Mouse (Mus musculus) embryonic facial prominence, embryonic 12.5 days (tissue): ENCODE data around the gene Hist1h4c. TPM values are rescaled to one million over a fixed set of nuclear protein-coding genes. Genes with fewer than 3 reads are reported as not detected.
"Not testable (repeated sequence)": the region's sequence is repeated elsewhere in the genome, so short reads cannot be mapped to it uniquely, and the experiment has no call there.

ENCODE experiments used
- ATAC-seq: fragments of 200-750 bp; cut with Nextera tagmentation; 2 replicates; pipeline ENCODE4 v1.8.0; 2017; ENCODE audit not compliant: insufficient number of reproducible peaks, insufficient read depth, low FRiP score, low TSS enrichment
- H3K27ac ChIP-seq: fragments of 300-500 bp; sonication (generic); 2 replicates; pipeline ENCODE4 v1.5.1; 2016; ENCODE audit warnings: mild to moderate bottlenecking
- H3K27me3 ChIP-seq: fragments of 300-500 bp; sonication (generic); 2 replicates; pipeline ENCODE4 v1.6.1; 2016; ENCODE audit warnings: mild to moderate bottlenecking, moderate library complexity
- H3K36me3 ChIP-seq: fragments of 300-500 bp; sonication (generic); 2 replicates; pipeline ENCODE4 v1.6.1; 2016; ENCODE audit warnings: mild to moderate bottlenecking
- H3K4me1 ChIP-seq: fragments of 300-500 bp; sonication (generic); 2 replicates; pipeline ENCODE4 v1.6.1; 2016
- H3K4me2 ChIP-seq: fragments of 300-500 bp; sonication (generic); replicated peaks from 2 replicates; pipeline ENCODE4 v1.6.1; 2016; ENCODE audit warnings: mild to moderate bottlenecking, moderate library complexity
- H3K4me3 ChIP-seq: fragments of 300-500 bp; sonication (generic); 2 replicates; pipeline ENCODE4 v1.5.1; 2016; ENCODE audit warnings: mild to moderate bottlenecking
- H3K9ac ChIP-seq: fragments of 300-500 bp; sonication (generic); 2 replicates; pipeline ENCODE4 v1.6.1; 2016; ENCODE audit warnings: mild to moderate bottlenecking, moderate library complexity
- H3K9me3 ChIP-seq: fragments of 300-500 bp; sonication (generic); 2 replicates; pipeline ENCODE4 v1.6.1; 2016; ENCODE audit warnings: mild to moderate bottlenecking, moderate library complexity
- WGBS: fragments of 180-500 bp; shearing (Covaris S2); methylation state at CpG from one replicate; pipeline ENCODE4 v1.1.7; 2016; 5-methylcytosine and 5-hydroxymethylcytosine counted together
- polyA plus RNA-seq: library from polyadenylated mRNA; unstranded; fragments of >200 nt; fragmentation: Nextera tagmentation; extraction: Ambion mirVana; gene quantifications from 2 replicates; pipeline ENCODE4 v1.2.1, GENCODE M21; 2016

The Hist1h4c gene
- polyA plus RNA-seq = 10.5 and 13.6 TPM in 2 replicates

DNA sequence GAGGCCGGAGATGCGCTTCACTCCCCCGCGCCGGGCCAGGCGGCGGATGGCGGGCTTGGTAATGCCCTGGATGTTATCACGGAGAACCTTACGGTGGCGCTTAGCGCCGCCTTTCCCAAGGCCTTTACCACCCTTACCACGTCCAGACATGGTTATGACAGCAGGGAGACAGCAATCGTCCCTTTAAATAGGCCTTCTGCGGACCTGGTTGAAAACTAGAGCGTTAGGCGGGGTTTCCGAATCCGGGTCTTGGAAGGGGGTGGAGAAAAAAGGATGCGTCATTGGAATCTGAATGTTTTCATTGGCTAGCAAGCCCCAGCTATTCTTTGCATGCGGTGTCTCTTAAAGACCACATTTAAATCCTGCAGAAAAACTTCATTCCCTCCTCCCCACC lies at the start of gene Hist1h4c:
Hist1h4c (minus strand) TSS at position 155 of the 394 bp plus-strand sequence.
- WGBS = under 1% methylated on average over 22 of the region's 22 CpGs
- peak; percentile 95 for ATAC-seq
- no peaks in the 10 kb centered on the region for H3K27me3 ChIP-seq
- H3K4me3 ChIP-seq = peak within 1 kb of the TSS; percentile 45
- H3K4me2 ChIP-seq = peak within 1 kb of the TSS; percentile 67
- H3K27ac ChIP-seq = peak within 1 kb of the TSS; percentile 92
- H3K4me1 ChIP-seq = peaks cover 7% of the 10 kb centered on the region; the same call in 1 of the 2 replicates
- H3K9ac ChIP-seq = peak within 1 kb of the TSS; percentile 64
- H3K9me3 ChIP-seq = no peaks in the 10 kb centered on the region
- H3K36me3 ChIP-seq = no peaks in the 10 kb centered on the region

GRCm38 (mm10) chr13:23747892-23748288 lies 49.6 kb upstream of the Hist1h4c start:
- Histone ChIP-seq H3K4me1 (peaks cover 10% of the 10 kb centered on the region; the same call in 1 of the 2 replicates), H3K27ac (peak overlapping the region; percentile 98), H3K4me2 (peak overlapping the region; percentile 66), H3K27me3 (no peaks in the 10 kb centered on the region), H3K36me3 (no peaks in the 10 kb centered on the region), H3K4me3 (peak overlapping the region; percentile 9; the same call in 1 of the 2 replicates), H3K9me3 (no peaks in the 10 kb centered on the region), H3K9ac (0 out of 2 replicates have a peak overlapping the region, but pooled peaks have one; percentile 5)
- ATAC-seq = no peak
- WGBS = 7% methylated on average over 4 of the region's 4 CpGs

- Histone ChIP-seq H3K4me1 (peaks cover 10% of the 10 kb centered on the region; the same call in 1 of the 2 replicates), H3K4me3 (peak overlapping the region; percentile 40), H3K9ac (peak overlapping the region; percentile 46), H3K9me3 (no peaks in the 10 kb centered on the region), H3K27me3 (no peaks in the 10 kb centered on the region), H3K27ac (peak overlapping the region; percentile 98), H3K4me2 (peak overlapping the region; percentile 66), H3K36me3 (no peaks in the 10 kb centered on the region)
- WGBS = 4% methylated on average over 13 of the region's 13 CpGs
- ATAC-seq = no peak
Observed at GRCm38 (mm10) chr13:23747081-23747891, 49.0 kb upstream of the Hist1h4c start.

DNA sequence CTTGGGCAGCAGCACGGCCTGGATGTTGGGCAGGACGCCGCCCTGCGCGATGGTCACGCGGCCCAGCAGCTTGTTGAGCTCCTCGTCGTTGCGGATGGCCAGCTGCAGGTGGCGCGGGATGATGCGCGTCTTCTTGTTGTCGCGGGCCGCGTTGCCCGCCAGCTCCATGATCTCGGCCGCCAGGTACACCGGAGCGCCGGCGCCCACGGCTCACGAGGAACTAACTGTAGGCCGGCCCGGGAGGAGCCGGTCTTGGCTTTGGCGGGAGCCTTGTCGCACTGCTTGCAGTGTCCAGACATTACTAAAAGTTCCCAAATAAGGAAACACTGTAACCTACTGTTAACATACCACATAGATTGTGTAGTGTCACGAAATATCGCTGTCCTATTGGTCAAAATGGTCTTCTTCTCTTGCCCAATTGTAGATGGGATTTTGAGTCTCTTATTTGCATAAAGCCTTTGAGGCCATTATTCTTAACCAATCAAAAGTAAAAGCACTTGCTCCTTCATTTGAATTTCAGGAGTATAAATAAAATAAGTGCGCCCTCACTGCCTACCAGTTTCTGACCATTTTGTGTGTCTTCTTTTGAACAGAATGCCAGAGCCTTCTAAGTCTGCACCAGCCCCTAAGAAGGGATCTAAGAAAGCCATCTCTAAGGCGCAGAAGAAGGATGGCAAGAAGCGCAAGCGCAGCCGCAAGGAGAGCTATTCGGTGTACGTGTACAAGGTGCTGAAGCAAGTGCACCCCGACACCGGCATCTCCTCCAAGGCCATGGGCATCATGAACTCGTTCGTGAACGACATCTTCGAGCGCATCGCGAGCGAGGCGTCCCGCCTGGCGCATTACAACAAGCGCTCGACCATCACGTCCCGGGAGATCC lies 48.2 kb upstream of the Hist1h4c start, which contains the start of gene Hist1h2bb:
Hist1h2bb (plus strand) TSS at position 534 of the 880 bp plus-strand sequence.
- not testable (repeated sequence) for H3K9me3 ChIP-seq, H3K27me3 ChIP-seq, H3K36me3 ChIP-seq
- H3K9ac ChIP-seq = peak within 1 kb of the TSS; percentile 54
- WGBS = under 1% methylated on average over 43 of the region's 58 CpGs
- peak within 1 kb of the TSS; percentile 66 for H3K4me2 ChIP-seq
- peaks cover 10% of the 10 kb centered on the region; the same call in 1 of the 2 replicates for H3K4me1 ChIP-seq
- ATAC-seq = peak; percentile 92
- H3K27ac ChIP-seq = peak within 1 kb of the TSS; percentile 98
- H3K4me3 ChIP-seq = peak within 1 kb of the TSS; percentile 40

DNA sequence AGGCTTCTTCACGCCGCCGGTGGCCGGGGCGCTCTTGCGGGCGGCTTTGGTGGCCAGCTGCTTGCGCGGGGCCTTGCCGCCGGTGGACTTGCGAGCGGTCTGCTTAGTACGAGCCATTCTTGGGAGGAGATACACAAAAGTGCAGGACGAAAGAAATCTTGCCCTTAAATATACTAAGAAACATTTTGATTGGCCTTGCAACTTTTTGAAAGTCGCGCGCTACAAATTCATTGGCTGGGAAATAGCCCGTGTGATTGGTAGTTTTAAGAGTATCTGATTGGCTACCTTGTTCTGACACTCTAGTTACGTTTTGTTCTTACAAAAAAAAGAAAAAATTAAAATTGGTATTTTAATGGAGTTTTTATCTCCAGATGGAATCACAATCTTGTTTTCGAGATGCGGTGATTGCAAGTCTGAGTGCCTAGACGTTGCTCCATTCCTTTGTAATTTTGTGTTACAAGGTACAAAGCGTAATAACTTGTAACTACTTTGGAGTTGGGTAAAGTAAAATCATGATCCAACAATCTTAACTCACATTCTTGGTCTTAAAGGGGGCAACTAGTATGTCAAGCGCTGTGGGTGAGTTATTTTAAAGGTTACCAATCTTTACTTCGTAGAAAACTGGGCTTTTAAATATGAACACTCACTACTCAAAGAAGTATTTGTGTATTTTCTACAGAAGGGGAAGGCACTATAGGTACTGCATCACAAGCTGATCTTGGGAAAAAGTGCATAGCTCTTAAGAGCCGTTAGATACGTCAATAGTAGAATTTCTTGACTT lies 47.3 kb upstream of the Hist1h4c start, which contains the start of gene Hist1h3c:
Hist1h3c (minus strand) TSS at position 222 of the 781 bp plus-strand sequence.
- H3K27me3 ChIP-seq = no peaks in the 10 kb centered on the region
- peak within 1 kb of the TSS; percentile 60 for H3K9ac ChIP-seq
- ATAC-seq = peak; percentile 55; the same call in 1 of the 2 replicates
- H3K9me3 ChIP-seq = no peaks in the 10 kb centered on the region
- H3K4me3 ChIP-seq = peak within 1 kb of the TSS; percentile 40
- no peaks in the 10 kb centered on the region for H3K36me3 ChIP-seq
- H3K4me2 ChIP-seq = peak within 1 kb of the TSS; percentile 66
- WGBS = under 1% methylated on average over 24 of the region's 28 CpGs
- H3K4me1 ChIP-seq = peaks cover 15% of the 10 kb centered on the region; the same call in 1 of the 2 replicates
- H3K27ac ChIP-seq = peak within 1 kb of the TSS; percentile 98

GRCm38 (mm10) chr13:23744421-23745380 lies 46.4 kb upstream of the Hist1h4c start:
- H3K27ac ChIP-seq = peak overlapping the region; percentile 98
- H3K4me1 ChIP-seq = peaks cover 18% of the 10 kb centered on the region; the same call in 1 of the 2 replicates
- peak overlapping the region; percentile 55 for H3K4me2 ChIP-seq
- WGBS = 1% methylated on average over 16 of the region's 36 CpGs
- H3K9me3 ChIP-seq = no peaks in the 10 kb centered on the region
- peak overlapping the region; percentile 60 for H3K9ac ChIP-seq
- H3K36me3 ChIP-seq = no peaks in the 10 kb centered on the region
- H3K4me3 ChIP-seq = peak overlapping the region; percentile 40
- ATAC-seq = no peak
- no peaks in the 10 kb centered on the region for H3K27me3 ChIP-seq

DNA sequence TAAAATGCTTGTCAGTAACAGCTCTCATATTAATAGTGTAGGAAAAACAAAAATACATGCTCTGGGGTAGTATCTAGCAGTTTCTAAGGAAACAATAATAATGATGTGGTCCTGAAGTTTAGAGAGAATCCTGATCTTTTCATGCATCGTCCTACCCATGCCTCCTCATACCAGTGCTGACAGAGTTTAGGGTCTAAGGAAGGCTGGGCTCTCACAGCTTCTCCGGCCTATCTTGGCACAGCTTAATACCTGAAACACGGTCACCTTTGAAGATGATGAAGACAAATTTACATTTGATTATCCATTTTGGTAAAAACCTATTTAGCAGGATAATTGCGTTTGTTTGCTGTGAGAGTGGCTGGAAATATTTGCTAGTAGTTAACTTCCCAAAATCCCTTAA lies 45.7 kb upstream of the Hist1h4c start:
- Histone ChIP-seq H3K4me2 (peak overlapping the region; percentile 55), H3K27me3 (no peaks in the 10 kb centered on the region), H3K4me1 (peaks cover 18% of the 10 kb centered on the region; the same call in 1 of the 2 replicates), H3K36me3 (no peaks in the 10 kb centered on the region), H3K9me3 (no peaks in the 10 kb centered on the region), H3K4me3 (0 out of 2 replicates have a peak overlapping the region, but pooled peaks have one; percentile 40), H3K27ac (peak overlapping the region; percentile 98), H3K9ac (peak overlapping the region; percentile 60; the same call in 1 of the 2 replicates)
- WGBS = 34% methylated on average over 4 of the region's 4 CpGs
- no peak for ATAC-seq

DNA sequence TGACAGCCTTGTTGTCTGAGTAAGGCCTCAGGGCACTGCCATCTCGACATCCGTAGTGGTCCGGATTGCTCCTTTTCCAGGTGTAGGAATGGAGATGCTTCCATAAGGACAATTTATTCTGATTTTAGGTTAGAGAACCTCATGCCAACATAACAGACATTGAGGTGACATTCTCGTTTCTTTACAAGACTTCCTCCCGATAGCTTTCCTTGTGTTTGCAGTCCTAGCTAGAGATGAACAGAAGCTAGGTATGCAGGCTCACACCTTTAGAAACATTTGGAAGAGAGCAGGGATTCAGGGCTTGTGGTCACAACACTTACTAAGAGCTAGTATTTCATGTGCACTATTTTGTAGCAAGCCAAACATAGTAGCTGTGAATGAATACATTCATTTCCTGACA lies 45.0 kb upstream of the Hist1h4c start:
- no peak overlapping the region for H3K4me2 ChIP-seq
- no peak overlapping the region for H3K9ac ChIP-seq
- no peak overlapping the region for H3K4me3 ChIP-seq
- H3K4me1 ChIP-seq = peaks cover 17% of the 10 kb centered on the region; the same call in 1 of the 2 replicates
- no peaks in the 10 kb centered on the region for H3K9me3 ChIP-seq
- ATAC-seq = no peak
- no peak overlapping the region for H3K27ac ChIP-seq
- WGBS = 83% methylated on average over 5 of the region's 5 CpGs
- no peaks in the 10 kb centered on the region for H3K27me3 ChIP-seq
- no peaks in the 10 kb centered on the region for H3K36me3 ChIP-seq

- no peak for ATAC-seq
Observed at GRCm38 (mm10) chr13:23742007-23742406, 43.8 kb upstream of the Hist1h4c start.

DNA sequence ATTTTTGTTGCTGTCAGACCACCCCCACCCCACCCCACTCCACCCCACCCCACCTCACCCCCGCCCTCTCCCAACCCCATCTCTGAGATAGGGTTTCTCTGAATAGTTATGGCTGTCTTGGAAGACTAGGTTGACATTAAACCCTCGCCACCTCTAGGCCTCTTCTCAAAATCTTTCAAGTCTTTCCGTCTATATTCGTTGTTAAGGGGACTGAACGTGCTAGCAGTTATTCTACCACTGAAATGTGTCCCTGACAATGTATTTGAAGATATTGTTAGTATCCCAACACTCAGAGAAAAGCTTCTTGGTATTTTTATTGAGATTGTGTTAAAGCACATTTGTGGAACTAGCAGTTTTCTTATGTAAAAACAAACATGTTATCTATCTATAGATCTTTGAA lies 42.7 kb upstream of the Hist1h4c start:
- peak overlapping the region; percentile 83 for H3K9ac ChIP-seq
- no peaks in the 10 kb centered on the region for H3K9me3 ChIP-seq
- no peaks in the 10 kb centered on the region for H3K27me3 ChIP-seq
- no peaks in the 10 kb centered on the region for H3K36me3 ChIP-seq
- no peak for ATAC-seq
- peaks cover 13% of the 10 kb centered on the region; the same call in 1 of the 2 replicates for H3K4me1 ChIP-seq
- WGBS = 52% methylated on average over 5 of the region's 5 CpGs
- peak overlapping the region; percentile 62 for H3K4me3 ChIP-seq
- H3K4me2 ChIP-seq = peak overlapping the region; percentile 92
- H3K27ac ChIP-seq = peak overlapping the region; percentile 99

More at GRCm38 (mm10) chr13:23742007-23742406, 43.8 kb upstream of the Hist1h4c start:
- Histone ChIP-seq H3K9ac (no peak overlapping the region), H3K4me1 (peaks cover 13% of the 10 kb centered on the region; the same call in 1 of the 2 replicates), H3K36me3 (no peaks in the 10 kb centered on the region), H3K27ac (0 out of 2 replicates have a peak overlapping the region, but pooled peaks have one; percentile 46), H3K4me2 (no peak overlapping the region), H3K27me3 (no peaks in the 10 kb centered on the region), H3K9me3 (no peaks in the 10 kb centered on the region), H3K4me3 (no peak overlapping the region)
